Mouse (Mus musculus) CH12.LX (cell line): ENCODE data around the gene Atg101.

ENCODE experiments used
- BHLHE40 ChIP-seq: IDR thresholded peaks from 2 replicates; pipeline ENCODE4 v1.6.1; 2011; ENCODE audit warnings: mild to moderate bottlenecking, low read depth, low read length, improper control_type of control experiment
- CTCF ChIP-seq, 2 experiments: IDR thresholded peaks in 1 of 2; conservative IDR thresholded peaks in 1 of 2; 2 replicates each; pipeline ENCODE4 v1.5.1; 2011 to 2012; ENCODE audit warnings: low read depth in 2 of 2, low read length in 2 of 2, improper control_type of control experiment in 1 of 2, inconsistent platforms in 1 of 2, mild to moderate bottlenecking in 1 of 2, moderate library complexity in 1 of 2
- EP300 ChIP-seq: IDR thresholded peaks from 2 replicates; pipeline ENCODE4 v1.6.1; 2011; ENCODE audit warnings: low read length, improper control_type of control experiment
- ETS1 ChIP-seq: conservative IDR thresholded peaks from 2 replicates; pipeline ENCODE4 v1.6.1; 2012; ENCODE audit warnings: low read depth, mild to moderate bottlenecking, inconsistent platforms, low read length, improper control_type of control experiment, moderate library complexity
- JUND ChIP-seq: conservative IDR thresholded peaks from 2 replicates; pipeline ENCODE4 v1.6.1; 2011; ENCODE audit warnings: low read depth, low read length, improper control_type of control experiment
- POLR2A ChIP-seq: IDR thresholded peaks from 2 replicates; pipeline ENCODE4 v1.6.1; 2011; ENCODE audit warnings: low read depth, mild to moderate bottlenecking, improper control_type of control experiment, low read length
- POLR2AphosphoS2 ChIP-seq: IDR thresholded peaks from 2 replicates; pipeline ENCODE4 v1.6.1; 2011; ENCODE audit warnings: low read depth, low read length, improper control_type of control experiment
- TCF12 ChIP-seq: IDR thresholded peaks from 2 replicates; pipeline ENCODE4 v1.6.1; 2014; ENCODE audit warnings: low read depth, mild to moderate bottlenecking, inconsistent platforms, low read length, improper control_type of control experiment
- ZNF384 ChIP-seq: IDR thresholded peaks from 2 replicates; pipeline ENCODE4 v1.6.1; 2012; ENCODE audit warnings: low read depth, low read length, improper control_type of control experiment, inconsistent platforms

- TF ChIP-seq CTCF (conservative IDR thresholded peaks at IDR 0.05 in 1 of 2, IDR thresholded peaks at IDR 0.05 in 1 of 2; ENCODE audit: low read depth in 2 of 2, low read length in 2 of 2) (no peak), POLR2A (no peak), JUND (no peak), EP300 (no peak), TCF12 (no peak), POLR2AphosphoS2 (no peak), ETS1 (no peak), ZNF384 (no peak), BHLHE40 (no peak)
Measured at GRCm38 (mm10) chr15:101279430-101279999, 4.6 kb upstream of the Atg101 start.
